In the genomic region with DNA sequence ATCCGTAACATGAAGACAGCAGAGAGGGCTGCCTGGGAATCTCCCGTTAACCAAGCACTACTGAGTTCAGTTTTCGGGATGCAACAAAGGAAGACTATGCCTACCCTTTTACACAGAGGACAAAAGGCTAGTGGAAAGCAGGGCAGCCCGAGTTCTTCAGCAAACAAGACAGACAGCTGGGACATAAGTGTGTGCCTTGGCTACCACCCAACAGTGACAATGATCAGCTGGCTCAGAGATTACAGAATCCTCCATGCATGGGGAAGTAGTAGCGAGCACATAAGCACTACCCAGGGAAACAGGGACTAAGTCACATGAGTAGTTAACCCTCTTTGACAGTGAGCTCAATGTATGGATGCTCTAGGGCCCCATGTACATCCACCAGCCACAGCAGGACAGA, we compare ENCODE assay signal across 9 mouse cellular contexts.
DNase-seq lines count a peak whose midpoint lies in the region; ATAC-seq and TF ChIP-seq lines count a peak whose summit lies in the region.
"Had no signal": no experiment of that assay in that cellular context is flagged by ENCODE, and none has a peak within 500 bp of the region (broad histone marks: within the 10 kb centered on the region; RNA-seq: fewer than 3 reads in every experiment).

No protein-coding gene starts in this region.

- H3K4me1 ChIP-seq in limb, embryonic 14.5 days (ENCODE audit: control insufficient read depth, insufficient read depth, low read length), result no peaks in the 10 kb centered on the region
- H3K4me1 ChIP-seq in limb, embryonic 10.5 days, result no peaks in the 10 kb centered on the region
- peaks cover 5% of the 10 kb centered on the region; the same call in 1 of the 2 replicates for H3K4me1 ChIP-seq in forebrain, embryonic 14.5 days (ENCODE audit: control insufficient read depth, insufficient read depth, low read length)
- H3K4me1 ChIP-seq in midbrain, embryonic 16.5 days (ENCODE audit: control insufficient read depth, insufficient read depth, low read length), result no peaks in the 10 kb centered on the region; the same call in 1 of the 2 replicates
- H3K4me1 ChIP-seq: embryonic facial prominence, embryonic 13.5 days had no signal

- H3K9me3 ChIP-seq in limb, embryonic 14.5 days (ENCODE audit: control insufficient read depth, low read length), result no peaks in the 10 kb centered on the region
- H3K9me3 ChIP-seq in limb, embryonic 10.5 days (replicated peaks), result no peaks in the 10 kb centered on the region
- H3K9me3 ChIP-seq in forebrain, embryonic 14.5 days (replicated peaks; ENCODE audit: control insufficient read depth, low read length), result no peaks in the 10 kb centered on the region
- no peaks in the 10 kb centered on the region for H3K9me3 ChIP-seq in midbrain, embryonic 16.5 days (replicated peaks; ENCODE audit: control insufficient read depth, low read length, poor library complexity, severe bottlenecking)
- H3K9me3 ChIP-seq: embryonic facial prominence, embryonic 13.5 days had no signal

- H3K36me3 ChIP-seq in limb, embryonic 14.5 days (ENCODE audit: control insufficient read depth, insufficient read depth, low read length), result peaks cover 22% of the 10 kb centered on the region; the same call in 1 of the 2 replicates
- peaks cover 28% of the 10 kb centered on the region for H3K36me3 ChIP-seq in limb, embryonic 10.5 days
- H3K36me3 ChIP-seq in forebrain, embryonic 14.5 days (ENCODE audit: control insufficient read depth, insufficient read depth, low read length), result peaks cover 21% of the 10 kb centered on the region; the same call in 1 of the 2 replicates
- 0 out of 2 replicates have a peak, but pooled peaks cover 3% of the 10 kb centered on the region for H3K36me3 ChIP-seq in midbrain, embryonic 16.5 days (ENCODE audit: control insufficient read depth, insufficient read depth, low read length)

- TF ChIP-seq CTCF in layer of hippocampus, adult 2 months (conservative IDR thresholded peaks at IDR 0.05), result no peak

- H3K4me3 ChIP-seq in limb, embryonic 14.5 days (replicated peaks; ENCODE audit: low read length), result no peak overlapping the region
- H3K4me3 ChIP-seq in limb, embryonic 10.5 days, result no peak overlapping the region
- H3K4me3 ChIP-seq in forebrain, embryonic 14.5 days (ENCODE audit: low read depth, low read length), result no peak overlapping the region
- H3K4me3 ChIP-seq in layer of hippocampus, adult 2 months, result no peak overlapping the region
- no peak overlapping the region for H3K4me3 ChIP-seq in midbrain, embryonic 16.5 days (ENCODE audit: low read depth, low read length)
- H3K4me3 ChIP-seq: embryonic facial prominence, embryonic 13.5 days had no signal

- H3K4me2 ChIP-seq in limb, embryonic 14.5 days (replicated peaks; ENCODE audit: low read depth, low read length, severe bottlenecking), result no peak overlapping the region
- H3K4me2 ChIP-seq in forebrain, embryonic 14.5 days (ENCODE audit: low read length), result no peak overlapping the region
- no peak overlapping the region for H3K4me2 ChIP-seq in midbrain, embryonic 16.5 days (ENCODE audit: low read length)
- H3K4me2 ChIP-seq: embryonic facial prominence, embryonic 13.5 days had no signal

- H3K27ac ChIP-seq in limb, embryonic 14.5 days (replicated peaks; ENCODE audit: low read depth, low read length), result no peak overlapping the region
- no peak overlapping the region for H3K27ac ChIP-seq in limb, embryonic 10.5 days
- peak overlapping the region; percentile 55 for H3K27ac ChIP-seq in forebrain, embryonic 14.5 days (ENCODE audit: low read depth, low read length)
- no peak overlapping the region; the same call in 1 of the 2 replicates for H3K27ac ChIP-seq in layer of hippocampus, adult 2 months
- H3K27ac ChIP-seq in midbrain, embryonic 16.5 days (ENCODE audit: low read length), result no peak overlapping the region
- H3K27ac ChIP-seq: embryonic facial prominence, embryonic 13.5 days had no signal

- H3K9ac ChIP-seq in limb, embryonic 14.5 days (ENCODE audit: low read depth, low read length, severe bottlenecking), result no peak overlapping the region
- H3K9ac ChIP-seq in forebrain, embryonic 14.5 days (ENCODE audit: low read length), result no peak overlapping the region
- no peak overlapping the region for H3K9ac ChIP-seq in midbrain, embryonic 16.5 days (ENCODE audit: low read depth, low read length)
- H3K9ac ChIP-seq: embryonic facial prominence, embryonic 13.5 days had no signal

- WGBS in limb, embryonic 14.5 days, result 89% methylated on average over 5 of the region's 5 CpGs
- WGBS in limb, embryonic 10.5 days, result 93% methylated on average over 5 of the region's 5 CpGs
- 20% methylated on average over 5 of the region's 5 CpGs for WGBS in forebrain, embryonic 14.5 days
- 40% methylated on average over 5 of the region's 5 CpGs for WGBS in midbrain, embryonic 16.5 days

- no peaks in the 10 kb centered on the region for H3K27me3 ChIP-seq in limb, embryonic 14.5 days (ENCODE audit: control insufficient read depth, insufficient read depth, low read length)
- no peaks in the 10 kb centered on the region for H3K27me3 ChIP-seq in limb, embryonic 10.5 days (ENCODE audit: low read depth, poor library complexity, severe bottlenecking)
- no peaks in the 10 kb centered on the region for H3K27me3 ChIP-seq in forebrain, embryonic 14.5 days (replicated peaks; ENCODE audit: control insufficient read depth, insufficient read depth, low read length)
- no peaks in the 10 kb centered on the region for H3K27me3 ChIP-seq in midbrain, embryonic 16.5 days (ENCODE audit: control insufficient read depth, insufficient read depth, low read depth, low read length)
- H3K27me3 ChIP-seq: embryonic facial prominence, embryonic 13.5 days had no signal

- DNase-seq in limb, embryonic 14.5 days (ENCODE audit: low spot score), result peak; percentile 15
- DNase-seq in limb, embryonic 10.5 days (ENCODE audit: low spot score), result no peak
- peak; percentile 82 for DNase-seq in forebrain, embryonic 14.5 days (ENCODE audit: low spot score)
- peak; percentile 32 to 51 for DNase-seq in layer of hippocampus, adult 2 months (ENCODE audit: low spot score in 2 of 2)
- no peak for DNase-seq in urinary bladder, adult 2 months (ENCODE audit: low spot score)
- DNase-seq in spleen, postnatal 4 days (ENCODE audit: low spot score in 2 of 2), result no peak
- no peak for DNase-seq in embryo, embryonic 11 days

- ATAC-seq in limb, embryonic 14.5 days (ENCODE audit: low FRiP score, low read depth), result no peak
- peak; percentile 86 for ATAC-seq in forebrain, embryonic 14.5 days
- ATAC-seq in midbrain, embryonic 16.5 days, result peak; percentile 36; the same call in 1 of the 2 replicates

- no peak for TF ChIP-seq POLR2A in limb, embryonic 14.5 days (IDR thresholded peaks at IDR 0.05; ENCODE audit: borderline replicate concordance, extremely low read depth, insufficient read depth, insufficient read length)

Comparison
In these comparisons a context has a peak if more than half of its experiments do, and no peak if none do; other contexts are left out.
1. DNase-seq: peak in limb, embryonic 14.5 days (single experiment), forebrain, embryonic 14.5 days (single experiment) and layer of hippocampus, adult 2 months (2 of 2); none in limb, embryonic 10.5 days (single experiment), urinary bladder, adult 2 months (single experiment), spleen, postnatal 4 days (0 of 2) and embryo, embryonic 11 days (single experiment).